Mouse (Mus musculus) granulocyte monocyte progenitor cell, adult 5-6 weeks (primary cell): Measurements from ENCODE around the gene Ovca2. TPM values are rescaled to one million over a fixed set of nuclear protein-coding genes. Genes with fewer than 3 reads are reported as not detected.

Experiments used
- ATAC-seq: replicated peaks from 2 replicates; pipeline ENCODE4 v1.8.0; 2016; ENCODE audit warnings: mild to moderate bottlenecking, moderate TSS enrichment, inconsistent platforms; ENCODE audit not compliant: poor library complexity, severe bottlenecking
- total RNA-seq, 2 experiments: library from RNA; stranded (forward) in 1 of 2; stranded (reverse) in 1 of 2; fragments of 200-712, 200-1000 nt in 1 of 2; fragments of >200 nt in 1 of 2; fragmentation: Nextera tagmentation in 1 of 2; gene quantifications; 2 replicates each; pipeline ENCODE4 v1.2.3; 2014 to 2017

Gene Ovca2
- total RNA-seq, 2 experiments from 2014 or later, result 16.4 to 20.1 TPM

- no peak for ATAC-seq
Measured at GRCm38 (mm10) chr11:75134485-75135068, 44.1 kb downstream of the Ovca2 start.

DNA sequence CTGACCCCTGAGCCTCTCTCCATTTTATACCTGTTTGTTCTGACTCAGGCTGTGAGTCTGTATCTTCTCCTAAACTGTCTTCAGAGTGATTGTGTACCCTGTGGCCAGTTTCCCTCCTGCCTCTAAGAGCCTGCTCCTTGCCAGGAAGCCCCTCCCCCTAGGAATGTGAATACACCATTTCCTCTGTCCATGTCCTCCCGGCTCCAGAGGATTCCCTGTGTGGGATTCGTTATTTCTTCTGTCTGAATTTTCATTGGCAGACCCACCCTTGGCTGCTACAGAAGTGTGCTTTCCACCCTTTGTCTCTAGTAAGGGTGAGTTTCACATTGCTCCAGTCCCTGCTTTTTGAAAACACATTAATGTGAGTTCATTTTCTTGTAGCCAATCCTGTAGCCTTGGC lies 44.7 kb downstream of the Ovca2 start:
- ATAC-seq, result no peak

- ATAC-seq, result no peak
Measured at GRCm38 (mm10) chr11:75133391-75133790, 45.2 kb downstream of the Ovca2 start.

DNA sequence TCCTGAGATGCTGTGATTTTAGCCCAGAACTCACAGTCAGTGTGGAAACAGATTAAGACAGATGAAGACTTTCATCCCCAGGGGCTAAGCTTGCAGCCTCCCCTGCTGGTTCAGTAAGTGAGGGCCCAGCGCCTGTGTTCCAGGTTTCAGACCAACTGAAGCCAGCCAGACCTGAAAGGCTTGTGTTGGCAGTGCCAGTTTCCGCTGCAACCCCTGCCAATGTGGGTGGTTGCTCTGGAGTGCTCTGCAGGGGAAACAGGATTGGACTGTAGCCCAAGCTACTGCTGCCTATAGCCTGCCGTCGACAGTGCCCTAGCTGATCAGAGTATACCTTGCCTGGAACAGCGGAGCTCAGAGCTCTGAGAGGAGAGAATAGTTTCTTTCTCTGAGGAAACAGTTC lies 46.4 kb downstream of the Ovca2 start:
- no peak for ATAC-seq

DNA sequence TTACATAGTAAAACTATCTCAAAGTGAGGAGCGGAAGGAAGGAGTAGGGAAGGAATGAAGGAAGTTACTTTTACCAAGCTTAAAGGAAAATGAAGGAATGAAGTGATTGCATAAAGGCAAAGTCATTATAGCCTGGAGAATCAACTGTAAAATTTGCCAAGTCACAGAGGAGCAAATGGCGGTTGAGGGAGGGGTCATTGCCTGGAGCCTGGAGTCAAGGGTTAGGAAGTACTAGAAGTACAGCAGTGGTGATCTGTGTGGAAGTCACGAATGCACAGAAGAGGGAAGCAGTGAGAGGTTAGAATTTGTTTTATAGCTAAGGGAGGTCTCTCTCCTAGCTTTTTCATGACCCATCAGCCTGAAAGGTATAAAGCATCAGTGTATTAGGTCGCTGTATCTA lies 47.3 kb downstream of the Ovca2 start:
- ATAC-seq, result peak; percentile 73

DNA sequence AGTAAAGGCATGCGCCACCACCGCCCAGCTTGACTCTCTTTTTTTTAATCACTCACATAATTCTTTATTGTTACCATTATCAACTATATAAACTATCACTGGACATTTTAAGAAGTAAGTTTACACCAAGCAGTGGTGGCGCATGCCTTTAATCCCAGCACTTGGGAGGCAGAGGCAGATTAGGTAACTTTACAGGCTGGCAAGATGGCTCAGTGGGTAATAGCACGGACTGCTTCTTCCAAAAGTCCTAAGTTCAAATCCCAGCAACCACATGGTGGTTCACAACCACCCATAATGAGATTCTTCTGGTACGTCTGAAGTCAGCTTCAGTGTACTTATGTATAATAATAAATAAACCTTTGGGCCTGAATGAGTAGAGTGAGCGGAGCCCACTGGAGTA lies 49.2 kb downstream of the Ovca2 start:
- no peak for ATAC-seq

- ATAC-seq, result no peak
Measured at GRCm38 (mm10) chr11:75126384-75126783, 52.3 kb downstream of the Ovca2 start.

Other genes with a start within 250 kb of the Ovca2 start
- gene Hic1, start 9.3 kb downstream of the Ovca2 start, total RNA-seq (2014; fragmentation: Nextera tagmentation), result not detected in 2 replicates
- gene Hic1, start 9.3 kb downstream of the Ovca2 start, total RNA-seq (2017), result not detected in 2 replicates
- 7.6 and 17.1 TPM in 2 replicates for gene Dph1, start 12.4 kb upstream of the Ovca2 start, total RNA-seq (2014; fragmentation: Nextera tagmentation)
- 8.9 and 10.6 TPM in 2 replicates for gene Dph1, start 12.4 kb upstream of the Ovca2 start, total RNA-seq (2017)
- gene Rtn4rl1, start 14.9 kb upstream of the Ovca2 start, total RNA-seq (2014; fragmentation: Nextera tagmentation), result 0.37 and 1.0 TPM in 2 replicates
- gene Rtn4rl1, start 14.9 kb upstream of the Ovca2 start, total RNA-seq (2017), result 0.15 TPM in 1 of 2 replicates, not detected in the other
- gene Rpa1, start 169.5 kb upstream of the Ovca2 start, total RNA-seq (2014; fragmentation: Nextera tagmentation), result 86.4 and 106 TPM in 2 replicates
- gene Rpa1, start 169.5 kb upstream of the Ovca2 start, total RNA-seq (2017), result 200 and 207 TPM in 2 replicates
- gene Smyd4, start 169.6 kb upstream of the Ovca2 start, total RNA-seq (2014; fragmentation: Nextera tagmentation), result 11.7 and 12.6 TPM in 2 replicates
- 11.2 and 12.3 TPM in 2 replicates for gene Smyd4, start 169.6 kb upstream of the Ovca2 start, total RNA-seq (2017)
- 117 and 157 TPM in 2 replicates for gene Serpinf1, start 243.9 kb upstream of the Ovca2 start, total RNA-seq (2014; fragmentation: Nextera tagmentation)
- 77.7 and 84.8 TPM in 2 replicates for gene Serpinf1, start 243.9 kb upstream of the Ovca2 start, total RNA-seq (2017)